Mouse (Mus musculus) lung, embryonic 16.5 days (tissue): Measurements from ENCODE around the gene Bcor. TPM values are rescaled to one million over a fixed set of nuclear protein-coding genes. Genes with fewer than 3 reads are reported as not detected.
A peak's percentile ranks its signal among the peaks of the same experiment; 100 is the strongest.

Experiments used
- ATAC-seq: fragments of 200-750 bp; cut with Nextera tagmentation; 2 replicates; pipeline ENCODE4 v1.8.0; 2017; ENCODE audit warnings: low read depth, mild to moderate bottlenecking, moderate library complexity
- H3K27ac ChIP-seq: fragments of 300-500 bp; sonication (generic); 2 replicates; pipeline ENCODE4 v1.5.1; 2014; ENCODE audit warnings: mild to moderate bottlenecking, control low read depth, low read length
- H3K27me3 ChIP-seq: fragments of 300-500 bp; sonication (generic); 2 replicates; pipeline ENCODE4 v1.6.1; 2014; ENCODE audit warnings: low read depth, low read length, mixed read lengths; ENCODE audit not compliant: control insufficient read depth, insufficient read depth
- H3K36me3 ChIP-seq: fragments of 300-500 bp; sonication (generic); 2 replicates; pipeline ENCODE4 v1.6.1; 2014; ENCODE audit warnings: low read length; ENCODE audit not compliant: control insufficient read depth, insufficient read depth
- H3K4me1 ChIP-seq: fragments of 300-500 bp; sonication (generic); replicated peaks from 2 replicates; pipeline ENCODE4 v1.6.1; 2014; ENCODE audit warnings: low read length, mixed read lengths; ENCODE audit not compliant: control insufficient read depth, insufficient read depth
- H3K4me2 ChIP-seq: fragments of 300-500 bp; sonication (generic); 2 replicates; pipeline ENCODE4 v1.6.1; 2014; ENCODE audit warnings: low read depth, low read length, control low read depth
- H3K4me3 ChIP-seq: fragments of 300-500 bp; sonication (generic); 2 replicates; pipeline ENCODE4 v1.5.1; 2014; ENCODE audit warnings: mild to moderate bottlenecking, low read length, control low read depth
- H3K9ac ChIP-seq: fragments of 300-500 bp; sonication (generic); 2 replicates; pipeline ENCODE4 v1.6.1; 2014; ENCODE audit warnings: low read length, control low read depth
- H3K9me3 ChIP-seq: fragments of 300-500 bp; sonication (generic); 2 replicates; pipeline ENCODE4 v1.6.1; 2016; ENCODE audit warnings: low read length; ENCODE audit not compliant: control insufficient read depth
- WGBS: fragments of 180-500 bp; shearing (Covaris S2); extraction: QIAGEN DNeasy Blood & Tissue Kit; methylation state at CpG from one replicate; pipeline ENCODE4 v1.1.7; 2014; 5-methylcytosine and 5-hydroxymethylcytosine counted together
- polyA plus RNA-seq: library from polyadenylated mRNA; unstranded; fragments of >200 nt; fragmentation: Nextera tagmentation; extraction: Ambion mirVana; gene quantifications from 2 replicates; pipeline ENCODE4 v1.2.1, GENCODE M21; 2015

Gene Bcor
- polyA plus RNA-seq, 1 experiment from 2014 or later, result 19.7 TPM

GRCm38 (mm10) chrX:12048166-12048565, 112.0 kb downstream of the Bcor start:
- WGBS, result 36% methylated on average over 9 of the region's 9 CpGs
- Histone ChIP-seq H3K4me3 (no peak overlapping the region), H3K27ac (no peak overlapping the region), H3K4me2 (no peak overlapping the region), H3K9me3 (no peaks in the 10 kb centered on the region), H3K4me1 (peaks cover 16% of the 10 kb centered on the region), H3K9ac (no peak overlapping the region), H3K36me3 (peaks cover 7% of the 10 kb centered on the region), H3K27me3 (no peaks in the 10 kb centered on the region)
- ATAC-seq, result no peak

- 28% methylated on average over 16 of the region's 16 CpGs for whole genome bisulfite sequencing
- H3K36me3 ChIP-seq, result peaks cover 10% of the 10 kb centered on the region
- ATAC-seq, result peak; percentile 59
- H3K9ac ChIP-seq, result no peak overlapping the region
- no peak overlapping the region for H3K27ac ChIP-seq
- no peak overlapping the region for H3K4me3 ChIP-seq
- H3K9me3 ChIP-seq, result no peaks in the 10 kb centered on the region
- no peak overlapping the region for H3K4me2 ChIP-seq
- no peaks in the 10 kb centered on the region for H3K27me3 ChIP-seq
- H3K4me1 ChIP-seq, result peaks cover 16% of the 10 kb centered on the region
Observed at GRCm38 (mm10) chrX:12047223-12047911, 112.8 kb downstream of the Bcor start.

GRCm38 (mm10) chrX:12046676-12047075, 113.5 kb downstream of the Bcor start:
- H3K9ac ChIP-seq, result no peak overlapping the region
- no peaks in the 10 kb centered on the region for H3K27me3 ChIP-seq
- no peak for ATAC-seq
- no peaks in the 10 kb centered on the region for H3K9me3 ChIP-seq
- H3K36me3 ChIP-seq, result peaks cover 10% of the 10 kb centered on the region
- no peak overlapping the region for H3K4me2 ChIP-seq
- no peak overlapping the region for H3K27ac ChIP-seq
- 62% methylated on average over 13 of the region's 13 CpGs for WGBS
- H3K4me1 ChIP-seq, result peaks cover 16% of the 10 kb centered on the region
- H3K4me3 ChIP-seq, result no peak overlapping the region

- H3K9me3 ChIP-seq, result no peaks in the 10 kb centered on the region
- no peak overlapping the region for H3K27ac ChIP-seq
- H3K9ac ChIP-seq, result no peak overlapping the region
- no peaks in the 10 kb centered on the region for H3K27me3 ChIP-seq
- H3K4me3 ChIP-seq, result no peak overlapping the region
- peaks cover 10% of the 10 kb centered on the region for H3K4me1 ChIP-seq
- ATAC-seq, result no peak
- WGBS, result 66% methylated on average over 14 of the region's 14 CpGs
- no peak overlapping the region for H3K4me2 ChIP-seq
- H3K36me3 ChIP-seq, result peaks cover 29% of the 10 kb centered on the region
Observed at GRCm38 (mm10) chrX:12043352-12043751, 116.8 kb downstream of the Bcor start.

GRCm38 (mm10) chrX:12041453-12041852, 118.7 kb downstream of the Bcor start:
- H3K4me2 ChIP-seq, result no peak overlapping the region
- H3K27ac ChIP-seq, result no peak overlapping the region
- no peaks in the 10 kb centered on the region for H3K9me3 ChIP-seq
- no peaks in the 10 kb centered on the region for H3K4me1 ChIP-seq
- 84% methylated on average over 5 of the region's 5 CpGs for WGBS
- no peak for ATAC-seq
- peaks cover 29% of the 10 kb centered on the region for H3K36me3 ChIP-seq
- no peaks in the 10 kb centered on the region for H3K27me3 ChIP-seq
- H3K4me3 ChIP-seq, result no peak overlapping the region
- H3K9ac ChIP-seq, result no peak overlapping the region

GRCm38 (mm10) chrX:12014726-12015464, 145.3 kb downstream of the Bcor start:
- no peaks in the 10 kb centered on the region for H3K9me3 ChIP-seq
- no peaks in the 10 kb centered on the region for H3K4me1 ChIP-seq
- no peaks in the 10 kb centered on the region for H3K27me3 ChIP-seq
- no peak overlapping the region for H3K4me2 ChIP-seq
- no peak overlapping the region for H3K27ac ChIP-seq
- no peak overlapping the region for H3K9ac ChIP-seq
- ATAC-seq, result no peak
- no peak overlapping the region for H3K4me3 ChIP-seq
- H3K36me3 ChIP-seq, result no peaks in the 10 kb centered on the region
- WGBS, result 46% methylated on average over 15 of the region's 15 CpGs

GRCm38 (mm10) chrX:12010660-12011059, 149.5 kb downstream of the Bcor start:
- Histone ChIP-seq H3K9ac (no peak overlapping the region), H3K9me3 (no peaks in the 10 kb centered on the region), H3K4me1 (no peaks in the 10 kb centered on the region), H3K4me3 (no peak overlapping the region), H3K36me3 (no peaks in the 10 kb centered on the region), H3K4me2 (no peak overlapping the region), H3K27ac (no peak overlapping the region), H3K27me3 (peaks cover 15% of the 10 kb centered on the region)
- WGBS, result 83% methylated on average over 1 of the region's 1 CpGs
- no peak for ATAC-seq

- Histone ChIP-seq H3K27me3 (peaks cover 17% of the 10 kb centered on the region), H3K4me3 (no peak overlapping the region), H3K4me1 (peaks cover 10% of the 10 kb centered on the region), H3K27ac (no peak overlapping the region), H3K9ac (no peak overlapping the region), H3K36me3 (no peaks in the 10 kb centered on the region), H3K4me2 (no peak overlapping the region), H3K9me3 (no peaks in the 10 kb centered on the region)
- no peak for ATAC-seq
- WGBS, result 28% methylated on average over 3 of the region's 3 CpGs
Observed at GRCm38 (mm10) chrX:12009046-12009445, 151.1 kb downstream of the Bcor start.

- 31% methylated on average over 11 of the region's 11 CpGs for WGBS
- H3K27ac ChIP-seq, result no peak overlapping the region
- H3K36me3 ChIP-seq, result no peaks in the 10 kb centered on the region
- H3K9ac ChIP-seq, result no peak overlapping the region
- no peak for ATAC-seq
- H3K4me2 ChIP-seq, result peak overlapping the region; percentile 75; the same call in 1 of the 2 replicates
- peaks cover 19% of the 10 kb centered on the region for H3K4me1 ChIP-seq
- no peak overlapping the region for H3K4me3 ChIP-seq
- H3K27me3 ChIP-seq, result peaks cover 18% of the 10 kb centered on the region
- H3K9me3 ChIP-seq, result no peaks in the 10 kb centered on the region
Observed at GRCm38 (mm10) chrX:12007832-12008540, 152.2 kb downstream of the Bcor start.
